Mouse (Mus musculus): ENCODE measurements at regions not wholly inside any gene's neighbourhood (a gene's known extent, or its start where the extent isn't known, plus 50 kb on each side); places are given as distances from the start of the nearest gene placed in this dataset.

- DNase-seq (ENCODE audit: low spot score in 2 of 2) = no peak
These were observed 98.1 kb downstream of the Kdr start for GRCm38 (mm10) chr5:75880088-75880684.

GRCm38 (mm10) chr5:75878361-75878760 lies 99.9 kb downstream of the Kdr start:
- DNase-seq (ENCODE audit: low spot score in 2 of 2) = no peak

- DNase-seq (ENCODE audit: low spot score in 2 of 2) = no peak
These were observed 100.7 kb downstream of the Kdr start for GRCm38 (mm10) chr5:75877609-75877971.

- no peak for DNase-seq (ENCODE audit: low spot score in 2 of 2)
These were observed 101.2 kb downstream of the Kdr start for GRCm38 (mm10) chr5:75876871-75877608.

GRCm38 (mm10) chr5:75871120-75871519 lies 107.1 kb downstream of the Kdr start:
- peak; percentile 58 to 70 for DNase-seq (ENCODE audit: low spot score in 2 of 2)

- DNase-seq (ENCODE audit: low spot score in 2 of 2) = no peak
These were observed 107.6 kb downstream of the Kdr start for GRCm38 (mm10) chr5:75870666-75871065.

- no peak for DNase-seq (ENCODE audit: low spot score in 2 of 2)
These were observed 108.7 kb downstream of the Kdr start for GRCm38 (mm10) chr5:75869535-75869934.

GRCm38 (mm10) chr5:75865096-75865495 lies 113.2 kb downstream of the Kdr start:
- no peak for DNase-seq (ENCODE audit: low spot score in 2 of 2)

GRCm38 (mm10) chr5:75863358-75863757 lies 114.9 kb downstream of the Kdr start:
- DNase-seq (ENCODE audit: low spot score in 2 of 2) = no peak

- no peak for DNase-seq (ENCODE audit: low spot score in 2 of 2)
These were observed 115.6 kb downstream of the Kdr start for GRCm38 (mm10) chr5:75862630-75862991.

GRCm38 (mm10) chr5:75861916-75862629 lies 116.2 kb downstream of the Kdr start:
- DNase-seq (ENCODE audit: low spot score in 2 of 2) = no peak

- no peak for DNase-seq (ENCODE audit: low spot score in 2 of 2)
These were observed 118.9 kb downstream of the Kdr start for GRCm38 (mm10) chr5:75859316-75859836.

GRCm38 (mm10) chr5:75850855-75851254 lies 127.4 kb downstream of the Kdr start:
- no peak for DNase-seq (ENCODE audit: low spot score in 2 of 2)

- DNase-seq (ENCODE audit: low spot score in 2 of 2) = no peak
These were observed 130.3 kb downstream of the Kdr start for GRCm38 (mm10) chr5:75847966-75848365.

GRCm38 (mm10) chr5:75847341-75847740 lies 130.9 kb downstream of the Kdr start:
- DNase-seq (ENCODE audit: low spot score in 2 of 2) = no peak

GRCm38 (mm10) chr5:75846016-75846415 lies 132.2 kb downstream of the Kdr start:
- no peak for DNase-seq (ENCODE audit: low spot score in 2 of 2)

GRCm38 (mm10) chr5:75843807-75844206 lies 134.5 kb downstream of the Kdr start:
- no peak for DNase-seq (ENCODE audit: low spot score in 2 of 2)

GRCm38 (mm10) chr5:75840421-75840820 lies 137.8 kb downstream of the Kdr start:
- no peak for DNase-seq (ENCODE audit: low spot score in 2 of 2)

- DNase-seq (ENCODE audit: low spot score in 2 of 2) = peak in 1 of 2 experiments; percentile 8
These were observed 142.7 kb downstream of the Kdr start for GRCm38 (mm10) chr5:75835556-75835961.

GRCm38 (mm10) chr5:75834766-75835555 lies 143.3 kb downstream of the Kdr start:
- DNase-seq (ENCODE audit: low spot score in 2 of 2) = no peak

GRCm38 (mm10) chr5:75832341-75832740 lies 145.9 kb downstream of the Kdr start:
- DNase-seq (ENCODE audit: low spot score in 2 of 2) = no peak

Data from gastrocnemius, adult 8-10 months (tissue).